Mouse (Mus musculus): ENCODE measurements around the gene Ciao1. TPM values are rescaled to one million over a fixed set of nuclear protein-coding genes. Genes with fewer than 3 reads are reported as not detected.

Gene Ciao1
- total and polyA plus RNA-seq, 2 experiments from 2014 or later = 32.8 to 33.1 TPM

DNA sequence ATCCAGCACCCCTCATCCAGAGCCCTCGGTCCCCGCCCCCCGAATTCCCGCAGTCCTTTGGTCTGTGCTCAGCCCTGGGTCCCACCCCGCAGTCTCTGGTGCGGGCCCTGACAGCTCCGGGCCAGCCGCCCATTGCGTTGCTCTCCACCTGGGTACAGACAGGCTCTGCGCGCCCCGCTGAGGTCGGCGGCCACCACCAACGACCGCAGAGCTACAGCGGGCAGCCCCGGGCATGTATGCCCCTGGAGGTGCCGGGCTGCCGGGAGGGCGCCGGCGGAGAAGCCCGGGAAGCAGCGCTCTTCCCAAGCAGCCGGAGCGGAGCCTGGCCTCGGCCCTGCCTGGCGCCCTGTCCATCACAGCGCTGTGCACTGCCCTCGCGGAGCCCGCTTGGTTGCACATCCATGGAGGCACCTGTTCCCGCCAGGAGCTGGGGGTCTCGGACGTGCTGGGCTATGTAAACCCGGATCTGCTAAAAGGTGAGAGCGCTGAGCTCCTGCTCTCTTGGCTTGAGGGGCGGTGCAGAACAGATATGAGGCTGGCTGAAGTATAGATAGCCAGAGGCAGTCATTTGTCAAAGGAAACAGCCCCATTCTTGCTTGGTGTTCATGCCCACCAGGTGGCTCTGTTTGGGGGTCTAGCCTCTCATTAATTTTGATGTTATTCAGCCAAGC, 853 bp upstream of the Ciao1 start:
- 2% methylated on average over 39 of the region's 39 CpGs for WGBS
- H3K27me3 ChIP-seq (ENCODE audit: insufficient read depth, low read length) = no peaks in the 10 kb centered on the region
- H3K4me2 ChIP-seq (ENCODE audit: low read depth) = peak overlapping the region; percentile 82
- H3K27ac ChIP-seq (ENCODE audit: low read depth, low read length) = peak overlapping the region; percentile 79
- peaks cover 28% of the 10 kb centered on the region for H3K36me3 ChIP-seq (ENCODE audit: insufficient read depth)
- peak overlapping the region; percentile 68 for H3K4me3 ChIP-seq (ENCODE audit: low read depth, low read length)
- peak; percentile 59 for TF ChIP-seq CTCF (IDR thresholded peaks at IDR 0.05; ENCODE audit: low read depth)
- no peaks in the 10 kb centered on the region for H3K9me3 ChIP-seq (ENCODE audit: low read length)
- H3K9ac ChIP-seq = peak overlapping the region; percentile 76
- DNase-seq (peak; percentile 60), ATAC-seq (peak; percentile 52)
- H3K4me1 ChIP-seq (ENCODE audit: insufficient read depth) = peaks cover 20% of the 10 kb centered on the region

DNA sequence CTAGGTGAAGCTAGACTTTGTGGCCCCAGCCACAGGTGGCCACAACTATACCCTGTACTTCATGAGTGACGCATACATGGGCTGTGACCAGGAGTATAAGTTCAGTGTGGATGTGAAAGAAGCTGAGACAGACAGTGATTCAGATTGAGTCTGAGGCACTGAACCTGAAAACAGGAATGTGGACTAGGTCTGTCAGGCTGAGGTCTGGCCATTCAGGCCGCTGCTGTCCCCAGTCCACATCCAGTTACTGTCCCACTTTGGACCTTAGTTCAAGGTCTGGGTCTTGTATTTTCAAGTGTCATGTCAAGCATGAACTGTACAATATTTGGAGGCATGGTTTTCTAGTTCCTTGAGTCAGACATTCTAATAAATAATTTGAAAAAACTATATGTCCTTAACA, 7.6 kb downstream of the Ciao1 start:
- no peak overlapping the region for H3K9ac ChIP-seq
- 97% methylated on average over 2 of the region's 2 CpGs for WGBS
- TF ChIP-seq CTCF (IDR thresholded peaks at IDR 0.05; ENCODE audit: low read depth) = no peak
- no peak overlapping the region for H3K27ac ChIP-seq (ENCODE audit: low read depth, low read length)
- no peak overlapping the region for H3K4me3 ChIP-seq (ENCODE audit: low read depth, low read length)
- H3K4me1 ChIP-seq (ENCODE audit: insufficient read depth) = no peaks in the 10 kb centered on the region
- ATAC-seq (no peak), DNase-seq (no peak)
- H3K9me3 ChIP-seq (ENCODE audit: low read length) = no peaks in the 10 kb centered on the region
- H3K27me3 ChIP-seq (ENCODE audit: insufficient read depth, low read length) = no peaks in the 10 kb centered on the region
- H3K4me2 ChIP-seq (ENCODE audit: low read depth) = no peak overlapping the region
- peaks cover 87% of the 10 kb centered on the region for H3K36me3 ChIP-seq (ENCODE audit: insufficient read depth)

DNA sequence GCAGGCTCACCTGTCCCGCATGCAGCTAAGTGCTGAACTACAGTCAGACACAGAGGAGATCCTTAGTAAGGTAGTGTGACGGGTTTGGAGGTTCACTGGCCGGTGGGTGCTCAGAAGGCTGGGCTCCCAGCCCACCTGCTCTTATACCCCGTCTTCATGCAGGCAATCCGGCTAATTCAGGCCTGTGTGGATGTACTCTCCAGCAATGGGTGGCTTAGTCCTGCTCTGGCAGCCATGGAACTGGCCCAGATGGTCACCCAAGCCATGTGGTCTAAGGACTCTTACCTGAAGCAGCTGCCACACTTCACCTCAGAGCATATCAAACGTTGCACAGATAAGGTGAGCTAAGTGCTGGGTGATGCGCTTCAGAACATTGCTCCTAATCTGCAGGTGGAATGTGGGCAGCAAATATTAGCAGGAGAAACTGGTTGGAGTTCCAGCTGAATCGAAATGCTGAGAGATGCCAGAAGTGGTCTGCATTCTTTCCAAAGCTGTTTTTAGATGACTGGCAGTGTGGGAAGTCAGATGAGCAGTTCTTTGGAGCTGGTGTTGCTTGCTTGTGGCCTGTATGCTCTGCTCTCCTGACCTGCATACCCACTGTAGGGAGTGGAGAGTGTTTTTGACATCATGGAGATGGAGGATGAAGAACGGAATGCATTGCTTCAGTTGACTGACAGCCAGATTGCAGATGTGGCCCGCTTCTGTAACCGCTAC, 9.6 kb downstream of the Ciao1 start:
- no peak overlapping the region for H3K4me2 ChIP-seq (ENCODE audit: low read depth)
- H3K4me1 ChIP-seq (ENCODE audit: insufficient read depth) = no peaks in the 10 kb centered on the region
- WGBS = 95% methylated on average over 11 of the region's 11 CpGs
- H3K4me3 ChIP-seq (ENCODE audit: low read depth, low read length) = no peak overlapping the region
- ATAC-seq = no peak
- no peak overlapping the region for H3K27ac ChIP-seq (ENCODE audit: low read depth, low read length)
- no peaks in the 10 kb centered on the region for H3K9me3 ChIP-seq (ENCODE audit: low read length)
- H3K9ac ChIP-seq = no peak overlapping the region
- DNase-seq = no peak
- no peaks in the 10 kb centered on the region for H3K27me3 ChIP-seq (ENCODE audit: insufficient read depth, low read length)
- H3K36me3 ChIP-seq (ENCODE audit: insufficient read depth) = peaks cover 90% of the 10 kb centered on the region
- no peak for TF ChIP-seq CTCF (IDR thresholded peaks at IDR 0.05; ENCODE audit: low read depth)

DNA sequence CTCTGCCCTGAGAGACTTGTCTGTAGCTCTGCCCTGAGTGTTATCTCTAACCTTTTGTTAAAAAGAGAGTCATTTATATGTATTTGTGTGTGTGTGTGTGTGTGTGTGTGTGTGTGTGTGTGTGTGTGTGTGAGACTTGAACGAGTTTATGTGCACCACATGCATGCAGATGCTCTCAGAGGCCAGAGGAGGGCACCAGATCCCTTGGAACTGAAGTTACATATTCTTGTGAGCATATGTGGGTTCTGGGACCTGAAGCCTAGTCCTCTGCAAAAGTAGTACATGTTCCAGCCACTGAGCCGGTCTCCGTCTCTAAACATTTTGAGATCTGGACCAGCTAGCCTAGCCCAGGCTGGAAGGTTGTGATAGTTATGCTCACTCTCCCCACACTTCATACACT, 22.4 kb downstream of the Ciao1 start:
- ATAC-seq (no peak), DNase-seq (no peak)
- Histone ChIP-seq H3K36me3 (ENCODE audit: insufficient read depth) (peaks cover 94% of the 10 kb centered on the region), H3K27ac (ENCODE audit: low read depth, low read length) (no peak overlapping the region), H3K27me3 (ENCODE audit: insufficient read depth, low read length) (no peaks in the 10 kb centered on the region), H3K4me3 (ENCODE audit: low read depth, low read length) (no peak overlapping the region), H3K4me1 (ENCODE audit: insufficient read depth) (no peaks in the 10 kb centered on the region), H3K9me3 (ENCODE audit: low read length) (no peaks in the 10 kb centered on the region), H3K4me2 (ENCODE audit: low read depth) (no peak overlapping the region), H3K9ac (no peak overlapping the region)
- TF ChIP-seq CTCF (IDR thresholded peaks at IDR 0.05; ENCODE audit: low read depth) = no peak
- 100% methylated on average over 3 of the region's 3 CpGs for WGBS

DNA sequence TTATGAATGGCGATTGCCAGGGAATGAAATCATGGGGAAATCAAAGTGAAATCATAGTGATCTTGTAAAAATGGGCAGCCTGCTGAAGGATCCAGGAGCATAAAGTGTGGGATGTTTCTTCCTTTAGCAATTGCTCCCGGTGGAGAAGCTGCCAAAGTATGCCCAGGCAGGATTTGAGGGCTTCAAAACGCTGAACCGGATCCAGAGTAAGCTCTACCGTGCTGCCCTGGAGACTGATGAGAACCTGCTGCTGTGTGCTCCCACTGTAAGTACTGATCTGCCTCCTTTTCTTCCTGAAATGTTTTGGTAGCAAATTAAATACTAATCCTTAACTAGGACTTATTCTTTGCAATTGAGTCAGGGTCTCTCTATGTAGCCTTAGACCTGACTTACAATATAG, 29.9 kb downstream of the Ciao1 start:
- H3K4me1 ChIP-seq (ENCODE audit: insufficient read depth) = no peaks in the 10 kb centered on the region
- ATAC-seq = no peak
- H3K9me3 ChIP-seq (ENCODE audit: low read length) = no peaks in the 10 kb centered on the region
- TF ChIP-seq CTCF (IDR thresholded peaks at IDR 0.05; ENCODE audit: low read depth) = no peak
- no peak for DNase-seq
- peaks cover 97% of the 10 kb centered on the region for H3K36me3 ChIP-seq (ENCODE audit: insufficient read depth)
- H3K4me2 ChIP-seq (ENCODE audit: low read depth) = no peak overlapping the region
- 100% methylated on average over 5 of the region's 5 CpGs for WGBS
- H3K27ac ChIP-seq (ENCODE audit: low read depth, low read length) = no peak overlapping the region
- H3K4me3 ChIP-seq (ENCODE audit: low read depth, low read length) = no peak overlapping the region
- H3K9ac ChIP-seq = no peak overlapping the region
- no peaks in the 10 kb centered on the region for H3K27me3 ChIP-seq (ENCODE audit: insufficient read depth, low read length)

DNA sequence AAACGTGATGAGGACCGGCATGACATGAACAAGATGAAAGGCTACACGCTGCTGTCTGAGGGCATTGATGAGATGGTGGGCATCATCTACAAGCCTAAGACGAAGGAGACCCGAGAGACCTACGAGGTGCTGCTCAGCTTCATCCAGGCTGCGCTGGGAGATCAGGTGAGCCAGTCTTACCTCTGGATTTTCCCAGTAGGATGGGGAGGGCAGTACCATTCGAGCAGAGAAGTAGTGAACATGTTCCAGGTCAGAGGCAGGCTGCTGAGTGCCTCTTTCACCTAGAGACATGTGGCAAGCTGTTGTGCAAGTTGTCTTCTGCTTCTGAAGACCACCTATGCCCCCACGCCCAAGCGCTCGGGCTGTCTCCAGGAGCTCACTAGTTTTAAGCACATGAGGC, 36.9 kb downstream of the Ciao1 start:
- Histone ChIP-seq H3K27me3 (ENCODE audit: insufficient read depth, low read length) (no peaks in the 10 kb centered on the region), H3K4me2 (ENCODE audit: low read depth) (no peak overlapping the region), H3K9ac (no peak overlapping the region), H3K4me1 (ENCODE audit: insufficient read depth) (no peaks in the 10 kb centered on the region), H3K9me3 (ENCODE audit: low read length) (no peaks in the 10 kb centered on the region), H3K4me3 (ENCODE audit: low read depth, low read length) (no peak overlapping the region), H3K36me3 (ENCODE audit: insufficient read depth) (peaks cover 53% of the 10 kb centered on the region), H3K27ac (ENCODE audit: low read depth, low read length) (no peak overlapping the region)
- 95% methylated on average over 11 of the region's 11 CpGs for WGBS
- no peak for DNase-seq
- ATAC-seq = no peak
- TF ChIP-seq CTCF (IDR thresholded peaks at IDR 0.05; ENCODE audit: low read depth) = no peak

DNA sequence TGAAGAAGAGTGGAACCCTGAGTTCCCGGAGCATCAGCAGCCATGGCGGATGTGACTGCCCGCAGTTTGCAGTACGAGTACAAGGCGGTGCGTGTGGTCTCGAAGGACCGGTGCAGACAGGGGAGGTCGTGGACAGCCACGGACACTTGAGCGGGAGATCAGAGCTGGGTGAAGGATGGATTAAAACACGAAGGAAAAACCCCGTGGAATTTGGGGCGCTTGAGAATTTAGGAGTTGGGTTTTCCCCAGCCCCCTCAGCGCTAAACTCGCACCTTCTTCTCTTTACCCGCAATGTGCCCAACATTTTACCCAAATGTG, 39.2 kb downstream of the Ciao1 start:
- H3K36me3 ChIP-seq (ENCODE audit: insufficient read depth) = peaks cover 31% of the 10 kb centered on the region
- DNase-seq = no peak
- no peak for TF ChIP-seq CTCF (IDR thresholded peaks at IDR 0.05; ENCODE audit: low read depth)

More for the DNA sequence above, 39.2 kb downstream of the Ciao1 start:
- H3K27me3 ChIP-seq (ENCODE audit: insufficient read depth, low read length) = no peaks in the 10 kb centered on the region
- H3K4me3 ChIP-seq (ENCODE audit: low read depth, low read length) = peak overlapping the region; percentile 95
- H3K9me3 ChIP-seq (ENCODE audit: low read length) = no peaks in the 10 kb centered on the region
- ATAC-seq = no peak
- H3K4me2 ChIP-seq (ENCODE audit: low read depth) = peak overlapping the region; percentile 70
- H3K27ac ChIP-seq (ENCODE audit: low read depth, low read length) = peak overlapping the region; percentile 80
- no peaks in the 10 kb centered on the region for H3K4me1 ChIP-seq (ENCODE audit: insufficient read depth)
- peak overlapping the region; percentile 87 for H3K9ac ChIP-seq
- under 1% methylated on average over 17 of the region's 17 CpGs for WGBS
